Mouse (Mus musculus): ENCODE measurements around the gene Srcap. TPM values are rescaled to one million over a fixed set of nuclear protein-coding genes. Genes with fewer than 3 reads are reported as not detected.

Srcap gene
- polyA plus RNA-seq, 1 experiment from 2014 or later, result 25.3 TPM

DNA sequence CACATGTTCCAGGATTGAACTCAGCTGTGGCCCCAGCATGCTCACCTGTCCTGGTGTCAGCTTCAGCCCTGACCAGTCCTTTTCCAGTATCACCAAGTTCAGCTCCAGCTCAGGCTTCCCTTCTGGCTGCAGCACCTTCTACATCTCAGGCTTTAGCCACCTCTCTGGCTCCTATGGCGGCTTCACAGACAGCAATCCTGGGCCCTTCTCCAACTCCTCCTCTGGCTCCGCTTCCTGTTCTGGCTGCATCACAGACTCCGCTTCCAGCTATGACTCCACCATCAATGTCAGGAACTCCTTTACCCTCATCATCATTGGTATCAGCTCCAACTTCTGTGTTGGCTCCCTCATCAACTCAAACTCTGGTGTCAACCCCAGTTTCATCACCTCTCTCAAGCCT, 29.9 kb downstream of the Srcap start:
- Histone ChIP-seq H3K4me2 (ENCODE audit: low read length) (no peak overlapping the region), H3K27ac (ENCODE audit: low read depth, low read length) (no peak overlapping the region), H3K27me3 (replicated peaks; ENCODE audit: control insufficient read depth, insufficient read depth, low read length) (no peaks in the 10 kb centered on the region), H3K4me1 (ENCODE audit: control insufficient read depth, insufficient read depth, low read length) (no peaks in the 10 kb centered on the region), H3K36me3 (ENCODE audit: control insufficient read depth, insufficient read depth, low read length) (peaks cover 92% of the 10 kb centered on the region), H3K4me3 (ENCODE audit: low read depth, low read length) (no peak overlapping the region), H3K9me3 (replicated peaks; ENCODE audit: control insufficient read depth, low read length) (no peaks in the 10 kb centered on the region), H3K9ac (ENCODE audit: low read length) (no peak overlapping the region)
- DNase-seq (ENCODE audit: low spot score) (no peak), ATAC-seq (no peak)
- 95% methylated on average over 3 of the region's 3 CpGs for WGBS

DNA sequence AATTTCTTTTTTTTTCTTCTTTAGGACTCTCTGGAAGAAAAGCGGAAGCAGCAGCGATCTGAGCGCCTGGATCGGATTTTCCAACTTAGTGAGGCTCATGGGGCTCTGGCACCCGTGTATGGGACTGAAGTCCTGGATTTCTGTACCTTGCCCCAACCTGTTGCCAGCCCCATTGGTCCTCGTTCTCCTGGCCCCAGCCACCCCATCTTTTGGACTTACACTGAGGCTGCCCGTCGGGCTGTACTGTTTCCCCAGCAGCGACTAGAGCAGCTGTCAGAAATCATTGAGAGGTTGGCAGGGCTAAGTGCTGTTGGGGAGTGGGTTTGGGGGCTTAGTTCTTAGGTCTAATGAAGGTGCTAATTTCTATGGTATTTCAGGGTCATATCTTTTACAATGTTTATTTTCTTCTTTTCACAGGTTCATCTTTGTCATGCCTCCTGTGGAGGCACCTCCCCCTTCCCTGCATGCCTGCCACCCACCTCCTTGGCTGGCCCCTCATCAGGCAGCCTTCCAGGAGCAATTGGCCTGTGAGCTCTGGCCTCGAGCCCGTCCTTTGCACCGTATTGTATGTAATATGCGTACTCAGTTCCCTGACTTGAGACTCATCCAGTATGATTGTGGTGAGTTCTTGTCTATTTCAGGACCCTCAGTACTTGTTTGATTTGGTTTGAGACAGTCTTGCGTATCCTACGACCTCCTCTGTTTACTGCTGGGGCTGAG, 37.5 kb downstream of the Srcap start:
- DNase-seq (ENCODE audit: low spot score) (peak; percentile 45), ATAC-seq (no peak)
- H3K9ac ChIP-seq (ENCODE audit: low read length), result no peak overlapping the region
- no peaks in the 10 kb centered on the region for H3K4me1 ChIP-seq (ENCODE audit: control insufficient read depth, insufficient read depth, low read length)
- H3K4me2 ChIP-seq (ENCODE audit: low read length), result no peak overlapping the region
- no peak overlapping the region for H3K27ac ChIP-seq (ENCODE audit: low read depth, low read length)
- peaks cover 82% of the 10 kb centered on the region for H3K36me3 ChIP-seq (ENCODE audit: control insufficient read depth, insufficient read depth, low read length)
- H3K9me3 ChIP-seq (replicated peaks; ENCODE audit: control insufficient read depth, low read length), result no peaks in the 10 kb centered on the region
- no peak overlapping the region for H3K4me3 ChIP-seq (ENCODE audit: low read depth, low read length)
- H3K27me3 ChIP-seq (replicated peaks; ENCODE audit: control insufficient read depth, insufficient read depth, low read length), result no peaks in the 10 kb centered on the region
- 77% methylated on average over 15 of the region's 15 CpGs for WGBS

DNA sequence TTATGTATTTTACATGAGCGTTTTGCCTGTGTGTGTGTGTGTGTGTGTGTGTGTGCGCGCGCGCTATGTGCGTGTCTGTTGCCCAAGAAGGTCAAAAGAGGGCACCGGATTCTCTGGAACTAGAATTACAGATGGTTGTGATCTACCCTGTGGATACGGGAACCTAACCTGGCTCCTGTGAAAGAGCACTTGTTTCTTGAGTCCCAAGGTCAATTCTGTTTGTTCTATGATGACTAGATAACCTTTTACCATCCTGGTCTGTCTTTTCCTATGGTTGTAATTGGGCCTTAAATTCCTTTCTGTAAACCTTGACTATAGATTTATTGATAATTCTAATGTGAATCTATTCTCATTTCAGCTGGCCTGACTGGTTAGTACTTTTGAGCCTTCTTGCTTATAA, 39.8 kb downstream of the Srcap start:
- H3K27ac ChIP-seq (ENCODE audit: low read depth, low read length), result no peak overlapping the region
- ATAC-seq (no peak), DNase-seq (ENCODE audit: low spot score) (no peak)
- H3K4me3 ChIP-seq (ENCODE audit: low read depth, low read length), result no peak overlapping the region
- no peak overlapping the region for H3K4me2 ChIP-seq (ENCODE audit: low read length)
- no peak overlapping the region for H3K9ac ChIP-seq (ENCODE audit: low read length)
- H3K36me3 ChIP-seq (ENCODE audit: control insufficient read depth, insufficient read depth, low read length), result peaks cover 87% of the 10 kb centered on the region
- no peaks in the 10 kb centered on the region for H3K9me3 ChIP-seq (replicated peaks; ENCODE audit: control insufficient read depth, low read length)
- H3K27me3 ChIP-seq (replicated peaks; ENCODE audit: control insufficient read depth, insufficient read depth, low read length), result no peaks in the 10 kb centered on the region
- H3K4me1 ChIP-seq (ENCODE audit: control insufficient read depth, insufficient read depth, low read length), result no peaks in the 10 kb centered on the region
- WGBS, result 97% methylated on average over 8 of the region's 8 CpGs

DNA sequence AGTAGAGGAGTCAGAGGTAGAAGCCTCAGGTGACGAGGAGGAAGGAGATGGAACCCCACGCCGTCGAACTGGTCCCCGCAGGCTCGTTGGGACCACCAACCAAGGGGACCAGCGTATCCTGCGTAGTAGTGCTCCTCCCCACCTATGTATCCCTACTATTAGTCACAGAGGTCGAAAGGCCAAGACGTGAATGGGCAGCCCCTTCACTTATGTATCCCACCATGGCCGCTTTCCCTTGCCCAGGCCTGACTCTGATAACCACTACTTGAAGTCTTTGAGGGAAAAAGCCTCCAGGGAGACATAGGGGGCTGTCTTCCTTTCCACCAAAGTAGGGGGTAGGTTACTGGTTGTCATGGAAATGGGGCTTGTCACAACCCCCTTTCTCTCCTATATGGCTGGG, 48.8 kb downstream of the Srcap start:
- 94% methylated on average over 11 of the region's 11 CpGs for WGBS
- no peaks in the 10 kb centered on the region for H3K9me3 ChIP-seq (replicated peaks; ENCODE audit: control insufficient read depth, low read length)
- H3K27me3 ChIP-seq (replicated peaks; ENCODE audit: control insufficient read depth, insufficient read depth, low read length), result no peaks in the 10 kb centered on the region
- no peak overlapping the region for H3K27ac ChIP-seq (ENCODE audit: low read depth, low read length)
- no peak overlapping the region for H3K9ac ChIP-seq (ENCODE audit: low read length)
- H3K4me1 ChIP-seq (ENCODE audit: control insufficient read depth, insufficient read depth, low read length), result no peaks in the 10 kb centered on the region
- DNase-seq (ENCODE audit: low spot score) (no peak), ATAC-seq (no peak)
- no peak overlapping the region for H3K4me3 ChIP-seq (ENCODE audit: low read depth, low read length)
- H3K4me2 ChIP-seq (ENCODE audit: low read length), result no peak overlapping the region
- H3K36me3 ChIP-seq (ENCODE audit: control insufficient read depth, insufficient read depth, low read length), result peaks cover 88% of the 10 kb centered on the region

DNA sequence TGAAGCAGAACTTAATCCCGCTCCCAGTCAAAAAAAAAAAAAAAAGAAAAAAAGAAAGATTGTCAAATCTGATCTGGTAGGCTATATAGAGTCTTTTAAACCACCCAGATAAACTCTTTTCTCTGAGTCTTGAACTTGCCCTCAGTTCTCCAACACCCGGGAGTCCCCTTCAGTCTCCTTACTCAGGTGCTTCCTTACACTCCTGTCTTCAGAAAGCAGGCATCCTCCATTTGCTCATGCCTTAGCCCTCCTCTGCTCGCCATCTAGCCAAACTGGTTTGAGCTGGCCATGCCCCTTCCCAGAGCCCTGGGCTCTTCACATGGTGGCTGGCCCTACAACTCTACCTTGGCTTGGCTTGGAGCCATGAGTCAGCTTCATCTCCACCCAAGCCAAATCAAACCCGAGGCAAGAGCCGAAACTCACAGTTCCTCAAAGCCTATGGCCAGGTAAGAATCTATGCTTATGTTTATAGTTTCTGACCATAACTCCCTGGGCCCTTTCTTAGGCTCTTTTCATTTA, 49.6 kb downstream of the Srcap start, which contains the start of gene Tmem265:
Gene Tmem265, plus strand, starts transcription at position 51 of the 519 bp plus-strand sequence.
- H3K9me3 ChIP-seq (replicated peaks; ENCODE audit: control insufficient read depth, low read length), result no peaks in the 10 kb centered on the region
- H3K27me3 ChIP-seq (replicated peaks; ENCODE audit: control insufficient read depth, insufficient read depth, low read length), result no peaks in the 10 kb centered on the region
- H3K9ac ChIP-seq (ENCODE audit: low read length), result no peak within 1 kb of the TSS
- ATAC-seq, result no peak
- H3K4me1 ChIP-seq (ENCODE audit: control insufficient read depth, insufficient read depth, low read length), result no peaks in the 10 kb centered on the region
- no peak for DNase-seq (ENCODE audit: low spot score)
- H3K27ac ChIP-seq (ENCODE audit: low read depth, low read length), result no peak within 1 kb of the TSS
- H3K4me3 ChIP-seq (ENCODE audit: low read depth, low read length), result no peak within 1 kb of the TSS
- H3K4me2 ChIP-seq (ENCODE audit: low read length), result no peak within 1 kb of the TSS
- peaks cover 87% of the 10 kb centered on the region for H3K36me3 ChIP-seq (ENCODE audit: control insufficient read depth, insufficient read depth, low read length)
- WGBS, result 91% methylated on average over 5 of the region's 5 CpGs

DNA sequence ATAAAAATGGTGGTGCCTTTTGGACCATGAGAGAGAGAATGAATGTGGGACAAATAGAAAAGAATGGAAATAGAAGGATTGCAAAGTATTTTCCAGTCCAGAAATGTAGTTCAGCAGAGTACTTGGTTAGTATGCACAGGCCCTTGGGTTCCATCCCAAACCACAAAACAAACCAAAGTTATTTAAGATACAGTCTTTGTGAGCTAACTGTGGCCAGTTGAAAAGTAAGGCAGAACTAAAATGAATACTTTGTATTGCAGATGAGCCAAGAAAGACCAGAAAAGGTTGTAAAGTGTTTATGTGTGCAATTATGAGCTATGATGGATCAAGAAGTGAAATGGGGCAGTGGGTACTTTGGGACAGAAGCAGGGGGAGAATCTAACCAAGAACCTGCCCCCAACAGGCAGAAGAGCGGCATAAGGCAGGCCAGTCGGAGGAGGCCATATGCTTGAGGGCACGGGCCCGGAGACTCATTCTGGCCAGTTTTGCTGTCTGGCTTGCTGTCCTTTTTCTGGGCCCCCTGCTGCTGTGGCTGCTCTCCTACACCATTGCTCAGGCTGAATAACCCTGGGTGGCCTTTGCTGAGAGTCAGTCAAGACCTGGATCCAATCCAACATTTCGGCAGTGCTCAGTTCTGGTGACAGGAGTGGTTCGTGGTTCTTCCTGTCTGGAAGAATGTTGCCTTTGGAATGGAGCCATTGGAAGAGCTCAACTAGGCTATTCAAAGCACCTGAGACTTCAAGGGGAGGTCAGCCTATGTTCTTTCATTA, 52.8 kb downstream of the Srcap start:
- H3K36me3 ChIP-seq (ENCODE audit: control insufficient read depth, insufficient read depth, low read length), result peaks cover 68% of the 10 kb centered on the region
- no peak overlapping the region for H3K4me3 ChIP-seq (ENCODE audit: low read depth, low read length)
- no peaks in the 10 kb centered on the region for H3K9me3 ChIP-seq (replicated peaks; ENCODE audit: control insufficient read depth, low read length)
- H3K4me1 ChIP-seq (ENCODE audit: control insufficient read depth, insufficient read depth, low read length), result no peaks in the 10 kb centered on the region
- H3K27me3 ChIP-seq (replicated peaks; ENCODE audit: control insufficient read depth, insufficient read depth, low read length), result no peaks in the 10 kb centered on the region
- H3K4me2 ChIP-seq (ENCODE audit: low read length), result no peak overlapping the region
- WGBS, result 73% methylated on average over 6 of the region's 6 CpGs
- H3K27ac ChIP-seq (ENCODE audit: low read depth, low read length), result no peak overlapping the region
- H3K9ac ChIP-seq (ENCODE audit: low read length), result no peak overlapping the region
- DNase-seq (ENCODE audit: low spot score), result peak; percentile 13
- ATAC-seq, result no peak

- Histone ChIP-seq H3K4me3 (ENCODE audit: low read depth, low read length) (peak within 1 kb of the TSS; percentile 55), H3K4me1 (ENCODE audit: control insufficient read depth, insufficient read depth, low read length) (peaks cover 17% of the 10 kb centered on the region), H3K36me3 (ENCODE audit: control insufficient read depth, insufficient read depth, low read length) (peaks cover 15% of the 10 kb centered on the region), H3K4me2 (ENCODE audit: low read length) (peak within 1 kb of the TSS; percentile 93), H3K27ac (ENCODE audit: low read depth, low read length) (peak within 1 kb of the TSS; percentile 75), H3K27me3 (replicated peaks; ENCODE audit: control insufficient read depth, insufficient read depth, low read length) (no peaks in the 10 kb centered on the region), H3K9ac (ENCODE audit: low read length) (peak within 1 kb of the TSS; percentile 72), H3K9me3 (replicated peaks; ENCODE audit: control insufficient read depth, low read length) (no peaks in the 10 kb centered on the region)
- under 1% methylated on average over 17 of the region's 17 CpGs for WGBS
- DNase-seq (ENCODE audit: low spot score) (peak; percentile 99), ATAC-seq (peak; percentile 99)
Observed at GRCm38 (mm10) chr7:127572895-127573471, 61.2 kb downstream of the Srcap start, which contains the start of gene Phkg2. Gene Phkg2 (plus strand): TSS chr7:127573340.

DNA sequence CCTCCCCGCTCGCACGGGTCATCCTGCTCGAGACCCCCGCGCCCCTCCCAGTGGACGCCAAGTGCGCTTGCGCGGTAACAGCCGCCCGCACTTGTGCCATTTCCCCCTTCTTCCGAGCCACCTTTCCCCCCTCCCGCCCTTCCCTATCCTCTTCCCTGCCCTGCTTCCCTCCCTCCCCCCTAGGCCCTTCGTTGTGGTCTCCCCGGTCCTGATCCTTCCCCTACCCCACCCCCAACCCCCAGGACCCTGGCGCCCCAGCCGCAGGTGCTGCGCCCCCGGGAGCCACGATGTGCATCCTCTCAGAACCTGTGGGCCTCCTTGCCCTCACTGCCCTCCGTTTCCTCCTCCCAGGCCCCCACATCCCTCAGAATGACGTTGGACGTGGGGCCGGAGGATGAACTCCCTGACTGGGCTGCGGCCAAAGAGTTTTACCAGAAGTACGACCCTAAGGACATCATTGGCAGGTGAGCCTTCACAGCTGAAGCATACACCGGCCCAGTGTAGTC, 61.8 kb downstream of the Srcap start:
- H3K27ac ChIP-seq (ENCODE audit: low read depth, low read length), result peak overlapping the region; percentile 75
- H3K36me3 ChIP-seq (ENCODE audit: control insufficient read depth, insufficient read depth, low read length), result peaks cover 20% of the 10 kb centered on the region
- peak overlapping the region; percentile 93 for H3K4me2 ChIP-seq (ENCODE audit: low read length)
- peak overlapping the region; percentile 55 for H3K4me3 ChIP-seq (ENCODE audit: low read depth, low read length)
- peak; percentile 58 for ATAC-seq
- H3K9ac ChIP-seq (ENCODE audit: low read length), result peak overlapping the region; percentile 72
- H3K9me3 ChIP-seq (replicated peaks; ENCODE audit: control insufficient read depth, low read length), result no peaks in the 10 kb centered on the region
- 2% methylated on average over 20 of the region's 28 CpGs for WGBS
- DNase-seq (ENCODE audit: low spot score), result no peak
- H3K4me1 ChIP-seq (ENCODE audit: control insufficient read depth, insufficient read depth, low read length), result peaks cover 17% of the 10 kb centered on the region
- no peaks in the 10 kb centered on the region for H3K27me3 ChIP-seq (replicated peaks; ENCODE audit: control insufficient read depth, insufficient read depth, low read length)
